Mouse (Mus musculus): Measurements from ENCODE around the gene Fntb. TPM values are rescaled to one million over a fixed set of nuclear protein-coding genes. Genes with fewer than 3 reads are reported as not detected.

Gene Fntb
- polyA plus RNA-seq, 1 experiment from 2014 or later = 4.9 TPM

DNA sequence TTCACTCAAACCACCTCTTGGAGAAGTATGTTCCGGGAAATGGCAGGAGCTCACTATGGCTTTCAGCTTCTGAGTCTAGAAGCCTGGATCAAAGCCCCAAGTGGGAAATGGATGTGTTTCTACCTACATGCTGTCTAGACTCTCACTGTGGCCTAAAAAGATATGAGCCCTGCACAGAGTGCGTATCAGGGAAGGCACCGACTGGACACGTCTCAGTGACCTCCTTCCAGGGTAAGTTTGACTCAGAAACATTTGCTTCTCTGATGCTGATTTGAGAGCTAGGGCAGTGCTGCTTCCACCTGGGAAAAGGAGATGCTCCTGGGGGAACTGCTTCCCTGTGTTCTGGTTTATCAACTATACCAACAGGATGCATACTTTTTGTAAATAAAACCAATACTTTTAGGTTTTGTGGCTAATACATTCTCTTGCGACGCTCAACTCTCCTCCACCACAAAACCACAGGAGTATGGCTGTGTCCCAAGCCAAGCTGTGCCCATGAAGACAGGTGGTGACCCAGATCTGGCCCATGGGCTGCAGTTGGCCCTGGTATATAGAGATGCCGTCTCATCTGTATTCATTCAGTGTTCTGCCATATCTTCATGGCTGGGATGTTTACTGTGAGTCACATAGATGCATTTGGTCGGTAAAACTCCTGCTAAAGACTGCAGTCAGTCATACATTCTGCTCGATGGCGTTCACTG is 159.7 kb downstream of the Fntb start:
- Histone ChIP-seq H3K27ac (no peak overlapping the region), H3K79me2 (ENCODE audit: inconsistent target) (no peaks in the 10 kb centered on the region), H3K36me3 (ENCODE audit: inconsistent target) (no peaks in the 10 kb centered on the region), H3K4me3 (ENCODE audit: inconsistent target) (no peak overlapping the region)
- 65% methylated on average over 10 of the region's 10 CpGs for WGBS (ENCODE audit: missing documents)

DNA sequence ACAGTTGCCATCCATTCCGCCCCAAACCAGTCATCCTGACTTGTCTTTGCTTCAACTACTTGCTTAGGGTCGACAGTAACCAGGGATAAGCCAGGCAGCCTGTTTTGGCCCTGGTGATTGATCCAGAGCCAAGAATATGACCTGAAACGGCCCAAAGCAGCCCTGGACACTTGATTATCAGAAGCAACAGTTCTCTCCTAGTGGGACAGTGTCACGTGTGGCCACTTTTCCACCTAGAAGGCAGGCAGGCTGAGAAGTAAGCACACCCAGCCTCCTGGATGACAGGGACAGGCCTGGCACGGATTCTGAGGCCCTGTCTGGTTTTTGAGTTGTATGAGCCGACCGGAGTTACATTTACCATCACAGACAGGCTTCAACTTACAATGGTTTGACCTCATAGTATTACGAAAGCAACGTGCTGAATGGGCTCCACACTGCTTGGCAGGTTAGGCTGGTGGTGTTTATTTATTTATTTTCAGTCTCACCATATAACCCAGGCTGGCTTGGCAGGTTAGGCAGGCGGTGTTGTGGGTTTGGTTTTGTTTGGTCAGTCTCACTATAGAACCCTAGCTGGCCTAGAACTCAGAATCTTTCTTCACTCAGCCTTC is 161.1 kb downstream of the Fntb start:
- WGBS (ENCODE audit: missing documents) = 81% methylated on average over 10 of the region's 10 CpGs
- H3K27ac ChIP-seq = no peak overlapping the region
- no peak overlapping the region for H3K4me3 ChIP-seq (ENCODE audit: inconsistent target)
- H3K79me2 ChIP-seq (ENCODE audit: inconsistent target) = no peaks in the 10 kb centered on the region
- H3K36me3 ChIP-seq (ENCODE audit: inconsistent target) = no peaks in the 10 kb centered on the region

DNA sequence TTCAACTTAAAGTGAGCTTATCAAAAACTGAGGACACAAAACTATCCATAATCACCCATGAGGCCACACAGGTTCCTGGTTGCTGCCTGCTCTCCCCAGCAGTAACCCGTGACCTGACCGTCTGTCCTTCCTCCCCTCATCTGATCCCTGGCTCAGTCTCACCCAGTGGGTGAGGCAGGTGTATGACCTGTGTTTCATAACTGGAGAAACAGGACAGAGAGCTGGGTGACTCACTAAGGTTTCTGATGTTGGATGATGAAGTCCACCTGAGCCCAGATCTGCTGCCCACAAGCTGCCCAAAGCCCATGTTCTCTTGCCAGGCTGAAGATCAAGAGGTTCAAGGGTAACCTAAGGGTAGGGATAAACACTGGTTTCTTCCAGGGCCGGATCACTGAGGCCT is 161.6 kb downstream of the Fntb start:
- H3K27ac ChIP-seq = no peak overlapping the region
- no peak overlapping the region for H3K4me3 ChIP-seq (ENCODE audit: inconsistent target)
- 96% methylated on average over 3 of the region's 3 CpGs for WGBS (ENCODE audit: missing documents)
- peaks cover 4% of the 10 kb centered on the region; the same call in 1 of the 2 replicates for H3K36me3 ChIP-seq (ENCODE audit: inconsistent target)
- H3K79me2 ChIP-seq (ENCODE audit: inconsistent target) = no peaks in the 10 kb centered on the region

DNA sequence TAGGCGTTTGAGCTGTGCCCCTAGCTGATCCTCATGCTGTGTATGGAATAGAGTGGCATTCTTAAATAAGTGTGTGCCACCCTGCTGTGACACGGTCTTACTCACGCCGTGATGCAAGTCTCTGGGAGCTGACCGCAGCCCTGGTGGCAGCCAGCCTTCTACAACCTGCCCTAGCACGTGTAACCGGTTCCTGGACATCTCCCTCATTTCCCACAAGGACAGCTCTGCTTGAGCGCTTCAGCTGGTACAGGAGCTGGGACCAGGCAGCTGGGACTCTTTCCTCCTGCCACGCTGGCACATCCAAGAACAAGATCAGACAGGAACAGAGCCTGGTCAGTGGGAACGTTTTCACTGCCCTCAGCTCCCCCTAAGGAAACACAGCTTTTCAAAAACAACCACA is 162.2 kb downstream of the Fntb start:
- H3K79me2 ChIP-seq (ENCODE audit: inconsistent target) = no peaks in the 10 kb centered on the region
- no peak overlapping the region for H3K4me3 ChIP-seq (ENCODE audit: inconsistent target)
- peaks cover 9% of the 10 kb centered on the region; the same call in 1 of the 2 replicates for H3K36me3 ChIP-seq (ENCODE audit: inconsistent target)
- 85% methylated on average over 9 of the region's 10 CpGs for WGBS (ENCODE audit: missing documents)
- no peak overlapping the region for H3K27ac ChIP-seq

DNA sequence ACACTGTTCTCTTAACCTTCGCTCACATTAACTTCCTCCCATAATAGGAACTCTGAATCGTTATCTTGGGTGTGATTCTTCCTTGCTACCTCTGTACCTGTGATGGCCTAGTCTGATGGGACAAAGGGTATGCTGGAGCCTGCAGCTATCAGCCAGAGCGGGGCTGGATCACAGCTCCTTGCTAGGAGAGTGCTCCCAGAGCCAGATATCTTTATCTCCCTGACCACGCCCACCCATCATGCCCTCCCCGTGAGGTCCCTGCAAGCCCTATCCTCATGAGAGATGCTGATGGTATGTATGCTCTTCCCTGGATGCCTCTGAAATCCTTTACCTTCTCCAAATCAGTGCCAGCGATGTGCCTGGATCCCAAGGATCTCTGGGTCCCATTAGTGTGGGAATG is 164.8 kb downstream of the Fntb start:
- Histone ChIP-seq H3K36me3 (ENCODE audit: inconsistent target) (peaks cover 21% of the 10 kb centered on the region; the same call in 1 of the 2 replicates), H3K4me3 (ENCODE audit: inconsistent target) (no peak overlapping the region), H3K79me2 (ENCODE audit: inconsistent target) (no peaks in the 10 kb centered on the region), H3K27ac (no peak overlapping the region)
- 85% methylated on average over 6 of the region's 6 CpGs for WGBS (ENCODE audit: missing documents)

DNA sequence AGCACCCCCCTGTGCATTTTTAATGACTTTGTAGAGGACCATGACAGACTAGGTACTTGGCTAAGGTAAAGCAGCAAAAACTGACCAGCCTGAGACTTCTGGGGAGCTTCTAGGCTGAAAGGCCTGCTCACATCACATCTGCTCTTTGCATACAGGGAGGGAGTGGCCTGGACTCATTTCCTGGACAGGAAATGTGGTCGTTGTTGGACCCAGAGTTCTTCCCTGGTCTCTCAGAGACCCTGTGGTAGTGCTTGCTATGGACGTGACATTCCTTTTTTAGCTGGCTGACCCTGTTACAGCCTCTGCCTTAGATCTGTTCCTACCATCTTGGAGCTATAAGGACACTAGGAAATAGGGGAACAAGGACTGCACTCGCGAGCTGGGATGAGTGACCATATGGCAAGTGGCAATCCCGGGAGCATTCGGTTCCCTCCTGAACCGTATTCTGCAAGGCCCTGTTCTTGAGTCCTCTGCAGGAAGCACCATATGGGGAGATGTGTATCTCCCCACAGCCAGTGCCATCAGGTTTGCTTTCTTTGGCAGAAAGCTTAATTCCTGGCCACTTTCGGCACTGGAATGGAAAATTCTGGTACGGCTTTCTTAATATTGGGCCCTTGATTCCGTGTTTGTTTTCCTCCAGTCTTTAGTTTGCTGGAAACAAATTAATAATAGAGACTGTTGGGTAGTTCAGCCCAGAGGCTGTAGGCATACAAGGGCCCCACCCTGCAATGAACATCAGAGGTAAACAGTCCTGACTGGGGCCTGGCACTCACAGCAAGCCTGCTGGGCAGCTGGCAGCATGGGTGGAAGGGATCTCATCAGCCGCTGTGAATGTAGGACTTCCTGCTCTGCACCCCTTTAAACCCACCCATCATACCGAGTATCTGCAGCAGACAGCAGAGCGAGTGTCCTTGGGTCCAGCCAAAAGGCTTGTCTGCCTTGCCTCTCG is 166.6 kb downstream of the Fntb start:
- no peak overlapping the region for H3K4me3 ChIP-seq (ENCODE audit: inconsistent target)
- no peak overlapping the region for H3K27ac ChIP-seq
- no peaks in the 10 kb centered on the region for H3K79me2 ChIP-seq (ENCODE audit: inconsistent target)
- peaks cover 39% of the 10 kb centered on the region for H3K36me3 ChIP-seq (ENCODE audit: inconsistent target)
- 84% methylated on average over 14 of the region's 14 CpGs for WGBS (ENCODE audit: missing documents)

DNA sequence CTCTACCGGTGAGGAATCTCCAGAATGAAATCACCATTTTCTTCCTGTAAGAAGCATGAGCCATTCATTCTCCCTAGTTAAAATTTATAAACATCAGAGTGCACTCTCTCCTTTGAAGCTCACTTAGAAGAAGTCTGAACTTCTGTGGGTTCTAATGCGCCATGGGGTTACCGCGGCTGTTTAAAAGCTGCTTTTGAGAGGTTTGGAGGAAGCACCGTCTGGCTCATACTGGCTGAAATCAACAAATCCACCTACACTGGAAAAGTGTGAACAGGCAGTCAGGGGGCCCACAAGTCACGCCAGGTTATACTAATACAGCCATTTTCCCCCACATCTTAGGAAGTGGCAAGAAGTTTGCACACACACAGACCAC is 167.3 kb downstream of the Fntb start:
- peaks cover 45% of the 10 kb centered on the region for H3K36me3 ChIP-seq (ENCODE audit: inconsistent target)
- 97% methylated on average over 5 of the region's 6 CpGs for WGBS (ENCODE audit: missing documents)
- no peak overlapping the region for H3K27ac ChIP-seq
- no peaks in the 10 kb centered on the region; the same call in 1 of the 2 replicates for H3K79me2 ChIP-seq (ENCODE audit: inconsistent target)
- H3K4me3 ChIP-seq (ENCODE audit: inconsistent target) = no peak overlapping the region

DNA sequence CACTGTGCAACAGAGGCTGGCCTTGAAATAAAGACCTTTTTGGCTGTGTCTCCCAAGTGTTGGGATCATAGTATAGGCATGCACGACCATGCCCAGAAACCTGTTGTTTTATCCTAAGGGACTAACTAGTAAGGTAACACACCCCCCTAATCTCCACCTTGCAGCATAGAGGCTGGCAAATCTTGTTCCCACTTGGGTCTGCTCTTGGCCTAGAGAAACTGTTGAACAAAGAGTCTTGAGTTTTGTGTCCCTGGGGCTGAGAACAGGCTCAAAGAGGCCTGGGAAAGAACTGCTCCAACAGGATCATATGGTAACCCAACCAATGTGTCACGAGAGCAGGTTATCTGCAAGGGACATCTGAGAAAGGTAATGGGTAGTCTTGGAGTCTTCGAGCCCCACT is 169.0 kb downstream of the Fntb start:
- Histone ChIP-seq H3K27ac (no peak overlapping the region), H3K79me2 (ENCODE audit: inconsistent target) (peaks cover 17% of the 10 kb centered on the region; the same call in 1 of the 2 replicates), H3K36me3 (ENCODE audit: inconsistent target) (peaks cover 63% of the 10 kb centered on the region), H3K4me3 (ENCODE audit: inconsistent target) (no peak overlapping the region)
- 94% methylated on average over 3 of the region's 3 CpGs for WGBS (ENCODE audit: missing documents)

DNA sequence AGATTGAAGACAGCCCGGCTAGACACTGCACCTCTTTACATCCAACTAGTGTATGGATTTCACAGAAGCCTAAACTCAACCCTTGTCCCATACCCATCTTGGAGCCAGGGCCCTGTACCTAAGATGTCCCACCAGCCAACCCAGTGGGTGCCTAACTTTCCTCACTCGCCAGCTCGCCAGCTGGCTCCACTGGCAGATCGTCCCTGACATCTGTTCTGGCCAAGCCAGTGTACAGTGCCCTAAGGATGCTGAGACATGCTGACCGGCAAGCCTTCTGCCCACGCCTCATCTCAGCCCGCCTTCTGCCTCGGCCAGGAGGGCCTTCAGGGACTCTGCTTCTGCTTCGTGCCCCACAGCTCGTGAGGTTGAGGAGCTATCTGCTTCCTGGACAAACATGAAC is 170.8 kb downstream of the Fntb start:
- Histone ChIP-seq H3K4me3 (ENCODE audit: inconsistent target) (no peak overlapping the region), H3K79me2 (ENCODE audit: inconsistent target) (peaks cover 35% of the 10 kb centered on the region), H3K27ac (no peak overlapping the region), H3K36me3 (ENCODE audit: inconsistent target) (peaks cover 81% of the 10 kb centered on the region)
- WGBS (ENCODE audit: missing documents) = 96% methylated on average over 10 of the region's 10 CpGs

DNA sequence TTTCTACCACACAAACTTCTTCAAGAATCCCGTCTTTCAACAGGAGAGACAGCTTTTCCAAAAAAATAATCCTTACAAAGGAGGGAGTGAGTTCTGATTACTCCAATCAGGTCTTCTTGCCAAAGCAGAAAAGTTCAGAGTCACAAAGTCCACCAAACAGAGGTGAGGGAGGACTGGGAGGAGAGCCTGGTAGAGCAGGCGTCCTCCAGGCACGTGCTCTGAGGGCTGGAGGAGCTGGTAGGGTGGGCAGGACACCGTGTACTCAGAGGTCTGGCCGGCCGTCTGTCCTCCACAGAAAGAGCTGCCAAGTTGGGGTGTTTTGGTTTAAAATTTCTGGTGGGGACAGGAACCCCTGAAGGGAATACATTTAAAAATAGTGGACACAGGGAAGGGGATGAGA is 172.6 kb downstream of the Fntb start:
- H3K36me3 ChIP-seq (ENCODE audit: inconsistent target) = peaks cover 71% of the 10 kb centered on the region
- WGBS (ENCODE audit: missing documents) = 100% methylated on average over 6 of the region's 6 CpGs
- no peak overlapping the region for H3K27ac ChIP-seq
- H3K79me2 ChIP-seq (ENCODE audit: inconsistent target) = peaks cover 53% of the 10 kb centered on the region
- H3K4me3 ChIP-seq (ENCODE audit: inconsistent target) = no peak overlapping the region

DNA sequence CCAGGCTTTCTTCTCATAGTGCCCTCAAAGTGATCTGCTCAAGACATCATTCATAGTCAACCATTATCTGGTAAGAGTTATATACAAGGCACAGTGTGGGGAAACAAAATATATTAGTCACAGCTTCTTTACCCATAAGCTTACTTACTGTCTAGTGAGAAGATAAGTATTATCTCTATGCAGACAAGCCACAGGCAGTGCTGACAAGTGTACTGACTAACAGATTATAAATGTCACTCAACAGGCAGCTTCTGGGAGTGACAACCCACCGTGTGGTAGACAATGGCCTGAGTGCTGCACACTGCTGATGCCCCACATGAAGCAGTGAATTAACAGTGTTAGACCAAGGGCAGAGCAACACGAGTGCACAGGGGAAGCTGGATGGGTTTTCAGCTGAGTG is 176.1 kb downstream of the Fntb start:
- no peak overlapping the region for H3K4me3 ChIP-seq (ENCODE audit: inconsistent target)
- 90% methylated on average over 2 of the region's 2 CpGs for WGBS (ENCODE audit: missing documents)
- peak overlapping the region; percentile 71; the same call in 1 of the 2 replicates for H3K27ac ChIP-seq
- H3K36me3 ChIP-seq (ENCODE audit: inconsistent target) = peaks cover 72% of the 10 kb centered on the region
- peaks cover 84% of the 10 kb centered on the region for H3K79me2 ChIP-seq (ENCODE audit: inconsistent target)

DNA sequence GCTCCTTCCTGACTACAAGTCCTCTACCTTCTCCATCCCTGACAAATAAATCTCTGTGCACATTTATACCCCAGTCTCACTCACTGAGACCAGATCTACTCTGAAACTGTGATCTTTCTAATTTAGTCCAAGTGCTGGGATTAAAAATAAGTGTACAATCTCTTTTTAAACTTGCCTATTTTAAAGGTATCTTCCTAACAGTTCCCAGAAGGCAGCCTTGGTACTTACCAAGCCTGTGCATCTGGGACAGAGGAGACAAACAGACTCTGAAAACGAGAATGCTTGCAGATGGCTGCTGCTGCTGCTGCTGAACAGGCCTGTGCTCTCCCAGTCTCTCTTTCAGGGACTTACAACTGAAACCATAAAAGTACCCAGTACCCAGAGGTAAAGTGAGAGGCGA is 177.1 kb downstream of the Fntb start:
- H3K36me3 ChIP-seq (ENCODE audit: inconsistent target) = peaks cover 72% of the 10 kb centered on the region
- H3K4me3 ChIP-seq (ENCODE audit: inconsistent target) = no peak overlapping the region
- H3K79me2 ChIP-seq (ENCODE audit: inconsistent target) = peaks cover 93% of the 10 kb centered on the region
- H3K27ac ChIP-seq = peak overlapping the region; percentile 71
- 60% methylated on average over 2 of the region's 2 CpGs for WGBS (ENCODE audit: missing documents)

DNA sequence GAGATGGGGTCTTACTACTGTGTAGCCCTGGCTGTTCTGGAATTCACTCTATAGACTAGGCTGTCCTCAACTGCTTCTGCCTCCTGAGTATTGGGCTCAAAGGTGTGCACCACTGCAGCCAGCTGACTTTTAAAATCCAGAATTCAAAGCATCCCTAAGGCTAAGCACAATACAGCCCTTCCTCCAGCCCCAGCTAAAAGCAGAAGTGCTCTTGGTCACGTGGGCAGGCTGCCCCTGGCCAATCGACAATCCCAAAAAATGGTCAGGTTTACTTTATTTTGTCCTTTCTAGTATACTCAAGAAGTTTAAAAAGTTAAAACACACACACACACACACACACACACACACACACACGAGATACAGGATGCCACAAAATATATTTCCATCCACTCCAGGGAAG is 177.7 kb downstream of the Fntb start:
- Histone ChIP-seq H3K27ac (peak overlapping the region; percentile 71), H3K79me2 (ENCODE audit: inconsistent target) (peaks cover 96% of the 10 kb centered on the region), H3K36me3 (ENCODE audit: inconsistent target) (peaks cover 73% of the 10 kb centered on the region), H3K4me3 (ENCODE audit: inconsistent target) (no peak overlapping the region)
- 15% methylated on average over 3 of the region's 3 CpGs for WGBS (ENCODE audit: missing documents)

DNA sequence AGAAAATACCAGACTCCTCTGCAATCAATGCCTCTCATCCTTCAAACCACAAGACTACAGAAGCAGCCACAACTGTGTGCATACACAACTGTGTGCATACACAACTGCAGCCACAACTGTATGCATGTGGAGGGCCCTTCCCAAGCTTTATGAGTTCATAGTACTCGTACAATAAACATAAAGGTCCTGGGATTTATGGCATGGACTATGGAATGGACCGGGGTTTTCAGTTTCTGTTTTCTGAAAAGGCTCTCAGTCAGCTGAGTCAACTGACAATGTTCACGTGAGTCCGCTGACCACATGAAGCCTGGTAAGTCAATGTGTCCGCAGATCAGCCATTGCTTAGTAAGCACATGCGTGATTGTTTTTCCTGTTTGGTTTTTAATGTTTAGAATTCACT is 178.1 kb downstream of the Fntb start:
- peaks cover 73% of the 10 kb centered on the region for H3K36me3 ChIP-seq (ENCODE audit: inconsistent target)
- H3K79me2 ChIP-seq (ENCODE audit: inconsistent target) = peaks cover 96% of the 10 kb centered on the region
- peak overlapping the region; percentile 71 for H3K27ac ChIP-seq
- 62% methylated on average over 6 of the region's 6 CpGs for WGBS (ENCODE audit: missing documents)
- no peak overlapping the region for H3K4me3 ChIP-seq (ENCODE audit: inconsistent target)

DNA sequence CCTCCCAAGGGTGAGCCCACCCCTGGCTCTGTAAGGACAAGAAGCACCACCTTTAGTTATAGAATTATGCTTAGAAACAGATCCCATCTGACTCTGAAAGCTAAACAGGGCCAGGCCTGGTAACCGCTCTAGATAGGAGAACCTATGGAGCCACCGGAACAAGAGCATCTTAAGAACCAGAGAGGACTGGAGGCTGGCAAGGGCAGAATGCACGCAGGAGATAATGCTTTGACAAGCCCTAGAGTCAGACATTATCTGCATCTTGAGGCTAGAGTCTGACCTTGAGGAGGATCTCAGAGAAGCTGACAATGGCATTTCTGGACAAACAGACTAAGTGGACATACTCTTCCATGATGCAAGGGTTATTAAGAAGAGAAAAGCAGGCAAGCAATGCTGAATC is 182.1 kb downstream of the Fntb start:
- 97% methylated on average over 3 of the region's 3 CpGs for WGBS (ENCODE audit: missing documents)
- H3K4me3 ChIP-seq (ENCODE audit: inconsistent target) = no peak overlapping the region
- peaks cover 96% of the 10 kb centered on the region for H3K79me2 ChIP-seq (ENCODE audit: inconsistent target)
- no peak overlapping the region for H3K27ac ChIP-seq
- H3K36me3 ChIP-seq (ENCODE audit: inconsistent target) = peaks cover 72% of the 10 kb centered on the region
